Mouse (Mus musculus): Measurements from ENCODE around the gene Plppr1.

- no peak for TF ChIP-seq CTCF (conservative IDR thresholded peaks at IDR 0.05; ENCODE audit: low read length)
- TF ChIP-seq NANOG (IDR thresholded peaks at IDR 0.05; ENCODE audit: borderline replicate concordance, low read length): no peak
- no peak for TF ChIP-seq POU5F1 (IDR thresholded peaks at IDR 0.05; ENCODE audit: borderline replicate concordance, low read length)
Measured at GRCm38 (mm10) chr4:49189991-49190526, 131.0 kb downstream of the Plppr1 start.
